Mouse (Mus musculus): ENCODE measurements around the gene Zfp985. TPM values are rescaled to one million over a fixed set of nuclear protein-coding genes. Genes with fewer than 3 reads are reported as not detected.
"Not testable (repeated sequence)": the region's sequence is repeated elsewhere in the genome, so short reads cannot be mapped to it uniquely, and the experiment has no call there.

Gene Zfp985
- polyA plus RNA-seq, 1 experiment from 2014 or later, result 0.07 TPM

GRCm38 (mm10) chr4:147633818-147634262, 80.8 kb downstream of the Zfp985 start:
- peak; percentile 76; the same call in 1 of the 2 replicates for ATAC-seq
- not testable (repeated sequence) for H3K4me3 ChIP-seq (replicated peaks); H3K9ac ChIP-seq (replicated peaks); H3K4me1 ChIP-seq (replicated peaks); H3K27me3 ChIP-seq; H3K4me2 ChIP-seq (replicated peaks); H3K36me3 ChIP-seq; H3K9me3 ChIP-seq; H3K27ac ChIP-seq
- no CpG with 5 or more reads among the region's 2 CpGs for WGBS

Other genes with a start within 250 kb of the Zfp985 start
- 0.14 TPM in 1 of 2 replicates, not detected in the other for gene Zfp988, start 247.6 kb upstream of the Zfp985 start, polyA plus RNA-seq (2015; fragmentation: Nextera tagmentation; extraction: Ambion mirVana)
- gene Zfp978, start 192.0 kb upstream of the Zfp985 start, polyA plus RNA-seq (2015; fragmentation: Nextera tagmentation; extraction: Ambion mirVana), result 0.13 TPM in 1 of 2 replicates, not detected in the other
- gene Zfp982, start 60.9 kb upstream of the Zfp985 start, polyA plus RNA-seq (2015; fragmentation: Nextera tagmentation; extraction: Ambion mirVana), result 4.0 and 4.6 TPM in 2 replicates
- gene Gm16503, start 13.1 kb upstream of the Zfp985 start, polyA plus RNA-seq (2015; fragmentation: Nextera tagmentation; extraction: Ambion mirVana), result 0.63 and 0.75 TPM in 2 replicates
- 2.1 and 2.3 TPM in 2 replicates for gene Zfp979, start 89.2 kb downstream of the Zfp985 start, polyA plus RNA-seq (2015; fragmentation: Nextera tagmentation; extraction: Ambion mirVana)
- gene Zfp534, start 149.3 kb downstream of the Zfp985 start, polyA plus RNA-seq (2015; fragmentation: Nextera tagmentation; extraction: Ambion mirVana), result not detected in 2 replicates